Mouse (Mus musculus): ENCODE measurements at regions not wholly inside any gene's neighbourhood (a gene's known extent, or its start where the extent isn't known, plus 50 kb on each side); places are given as distances from the start of the nearest gene placed in this dataset.

DNA sequence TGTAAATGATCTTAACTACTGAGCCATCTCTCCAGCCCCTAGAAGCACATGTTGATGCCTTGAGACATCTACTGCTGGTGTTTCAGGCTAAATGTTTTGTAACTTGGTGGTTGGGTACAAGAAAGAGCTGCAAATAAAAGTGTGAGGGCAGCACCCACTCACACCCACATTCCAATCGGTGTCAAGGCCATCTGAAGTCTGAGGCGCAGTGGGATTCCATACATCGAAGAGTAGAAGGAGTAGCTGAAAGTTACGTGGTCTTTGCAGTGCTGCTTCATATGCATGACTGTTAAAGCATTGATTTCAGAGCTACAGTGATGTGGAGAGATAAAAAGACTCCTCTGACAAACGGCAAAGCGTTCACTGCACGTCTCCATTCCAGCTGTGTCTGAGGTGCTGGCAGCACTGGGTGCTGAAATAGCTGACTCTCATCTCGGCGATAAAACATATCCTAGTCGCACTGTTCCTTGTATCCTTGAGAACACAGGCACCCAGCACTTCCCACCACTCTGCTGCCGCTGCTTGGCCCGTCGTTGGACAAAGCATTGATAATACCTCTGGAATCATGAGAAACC lies 61.8 kb upstream of the Lpp start:
- TF ChIP-seq EP300 (IDR thresholded peaks at IDR 0.05; ENCODE audit: low read depth): no peak
- TF ChIP-seq CTCF (IDR thresholded peaks at IDR 0.05; ENCODE audit: low read depth): no peak
- Histone ChIP-seq H3K4me2 (ENCODE audit: low read depth) (no peak overlapping the region), H3K4me3 (ENCODE audit: insufficient read depth in 1 of 2, low read depth in 2 of 2, low read length in 2 of 2) (no peak overlapping the region), H3K9me3 (ENCODE audit: control insufficient read depth, low read length) (no peaks in the 10 kb centered on the region), H3K4me1 (replicated peaks; ENCODE audit: control insufficient read depth in 2 of 2, insufficient read depth in 2 of 2, low read length in 1 of 2) (no peaks in the 10 kb centered on the region), H3K27me3 (ENCODE audit: control insufficient read depth, insufficient read depth, low read length) (no peaks in the 10 kb centered on the region), H3K27ac (no peak overlapping the region), H3K9ac (replicated peaks) (no peak overlapping the region), H3K36me3 (replicated peaks; ENCODE audit: control insufficient read depth, insufficient read depth, low read depth) (no peaks in the 10 kb centered on the region)
- no peak for ATAC-seq (ENCODE audit: insufficient read depth)
- 68% methylated on average over 13 of the region's 13 CpGs for WGBS (ENCODE audit: insufficient replicate concordance)
- no peak for DNase-seq (ENCODE audit: low read depth in 3 of 3, low spot score in 3 of 3)

DNA sequence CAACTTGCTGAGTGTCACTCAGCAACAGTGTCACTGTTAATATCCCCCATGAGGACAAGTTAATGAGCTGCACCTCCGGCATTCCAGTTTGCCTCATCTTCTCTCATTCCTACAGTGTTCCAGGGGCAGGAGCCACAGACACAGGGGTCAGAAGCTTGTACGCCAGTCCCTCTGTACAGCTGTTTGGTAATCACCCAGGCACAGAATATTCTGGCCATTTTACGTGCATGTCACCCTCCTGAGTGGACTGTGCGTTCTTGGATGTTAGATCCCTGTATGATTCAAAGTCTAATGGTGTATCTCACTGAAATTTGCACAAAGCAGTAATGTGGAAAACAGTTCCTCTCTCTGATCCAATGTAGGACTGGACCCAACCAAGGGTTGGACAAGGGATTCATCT lies 66.7 kb upstream of the Lpp start:
- no peak for ATAC-seq (ENCODE audit: insufficient read depth)

DNA sequence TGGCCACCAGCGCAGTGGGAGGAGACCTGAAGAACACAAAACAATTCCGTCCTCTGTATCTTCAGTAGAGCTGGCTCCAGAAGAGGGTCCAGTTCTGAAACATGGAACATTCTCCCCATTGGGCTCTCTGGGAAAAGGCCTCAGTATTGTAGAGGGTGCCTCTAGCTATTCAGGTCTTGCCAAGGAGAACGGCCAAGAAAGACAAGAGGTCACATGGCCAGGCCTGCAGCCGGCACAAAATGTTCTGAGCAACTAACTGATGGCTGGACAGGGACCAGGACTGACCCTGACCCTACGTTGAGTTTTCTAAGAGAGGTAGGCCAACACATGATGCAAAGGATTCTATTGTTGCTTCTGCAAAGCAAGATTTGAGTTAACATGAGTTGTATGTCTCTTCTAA lies 67.3 kb upstream of the Lpp start:
- no peak for TF ChIP-seq EP300 (IDR thresholded peaks at IDR 0.05; ENCODE audit: low read depth)
- TF ChIP-seq CTCF (IDR thresholded peaks at IDR 0.05; ENCODE audit: low read depth): no peak
- 76% methylated on average over 5 of the region's 5 CpGs for WGBS (ENCODE audit: insufficient replicate concordance)
- DNase-seq (ENCODE audit: low read depth in 3 of 3, low spot score in 3 of 3): no peak

More for the DNA sequence above, 66.7 kb upstream of the Lpp start:
- Histone ChIP-seq H3K27ac (no peak overlapping the region), H3K27me3 (ENCODE audit: control insufficient read depth, insufficient read depth, low read length) (no peaks in the 10 kb centered on the region), H3K4me3 (ENCODE audit: insufficient read depth in 1 of 2, low read depth in 2 of 2, low read length in 2 of 2) (no peak overlapping the region), H3K36me3 (replicated peaks; ENCODE audit: control insufficient read depth, insufficient read depth, low read depth) (no peaks in the 10 kb centered on the region), H3K9ac (replicated peaks) (no peak overlapping the region), H3K4me2 (ENCODE audit: low read depth) (no peak overlapping the region), H3K4me1 (replicated peaks; ENCODE audit: control insufficient read depth in 2 of 2, insufficient read depth in 2 of 2, low read length in 1 of 2) (no peaks in the 10 kb centered on the region), H3K9me3 (ENCODE audit: control insufficient read depth, low read length) (no peaks in the 10 kb centered on the region)
- TF ChIP-seq CTCF (IDR thresholded peaks at IDR 0.05; ENCODE audit: low read depth) (no peak), EP300 (IDR thresholded peaks at IDR 0.05; ENCODE audit: low read depth) (no peak)
- no peak for DNase-seq (ENCODE audit: low read depth in 3 of 3, low spot score in 3 of 3)
- 62% methylated on average over 4 of the region's 4 CpGs for WGBS (ENCODE audit: insufficient replicate concordance)

DNA sequence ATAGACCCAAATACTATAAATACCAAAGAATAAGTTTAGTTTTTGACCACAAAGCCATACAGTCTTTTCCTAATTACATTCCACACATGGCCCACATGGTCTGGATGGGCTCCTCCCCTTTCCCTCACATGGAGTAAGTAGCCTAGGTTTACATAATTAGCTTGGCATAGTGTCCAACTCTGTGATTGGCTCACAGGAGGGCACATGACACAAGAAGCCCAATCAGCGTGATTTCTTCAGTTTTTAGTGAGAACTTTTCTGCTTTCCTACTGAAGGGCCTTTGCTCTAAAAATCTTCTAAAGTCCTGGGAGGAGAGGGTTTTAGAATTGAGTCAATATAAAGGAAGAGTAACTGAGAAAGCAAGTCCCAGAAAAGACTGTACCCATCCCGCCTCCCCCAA lies 68.4 kb upstream of the Lpp start:
- H3K9ac ChIP-seq (replicated peaks): no peak overlapping the region
- H3K36me3 ChIP-seq (replicated peaks; ENCODE audit: control insufficient read depth, insufficient read depth, low read depth): no peaks in the 10 kb centered on the region
- H3K27me3 ChIP-seq (ENCODE audit: control insufficient read depth, insufficient read depth, low read length): no peaks in the 10 kb centered on the region
- H3K4me2 ChIP-seq (ENCODE audit: low read depth): no peak overlapping the region
- no peaks in the 10 kb centered on the region for H3K4me1 ChIP-seq (replicated peaks; ENCODE audit: control insufficient read depth in 2 of 2, insufficient read depth in 2 of 2, low read length in 1 of 2)
- H3K27ac ChIP-seq: no peak overlapping the region
- no peaks in the 10 kb centered on the region for H3K9me3 ChIP-seq (ENCODE audit: control insufficient read depth, low read length)
- H3K4me3 ChIP-seq (ENCODE audit: insufficient read depth in 1 of 2, low read depth in 2 of 2, low read length in 2 of 2): no peak overlapping the region
- ATAC-seq (ENCODE audit: insufficient read depth) (no peak), DNase-seq (ENCODE audit: low read depth in 3 of 3, low spot score in 3 of 3) (no peak)
- TF ChIP-seq CTCF (IDR thresholded peaks at IDR 0.05; ENCODE audit: low read depth): no peak
- TF ChIP-seq EP300 (IDR thresholded peaks at IDR 0.05; ENCODE audit: low read depth): no peak
- WGBS (ENCODE audit: insufficient replicate concordance): 62% methylated on average over 2 of the region's 2 CpGs

More for the DNA sequence above, 67.3 kb upstream of the Lpp start:
- Histone ChIP-seq H3K27ac (no peak overlapping the region), H3K9me3 (ENCODE audit: control insufficient read depth, low read length) (no peaks in the 10 kb centered on the region), H3K4me3 (ENCODE audit: insufficient read depth in 1 of 2, low read depth in 2 of 2, low read length in 2 of 2) (no peak overlapping the region), H3K9ac (replicated peaks) (no peak overlapping the region), H3K27me3 (ENCODE audit: control insufficient read depth, insufficient read depth, low read length) (no peaks in the 10 kb centered on the region), H3K4me1 (replicated peaks; ENCODE audit: control insufficient read depth in 2 of 2, insufficient read depth in 2 of 2, low read length in 1 of 2) (no peaks in the 10 kb centered on the region), H3K36me3 (replicated peaks; ENCODE audit: control insufficient read depth, insufficient read depth, low read depth) (no peaks in the 10 kb centered on the region), H3K4me2 (ENCODE audit: low read depth) (no peak overlapping the region)
- no peak for ATAC-seq (ENCODE audit: insufficient read depth)

DNA sequence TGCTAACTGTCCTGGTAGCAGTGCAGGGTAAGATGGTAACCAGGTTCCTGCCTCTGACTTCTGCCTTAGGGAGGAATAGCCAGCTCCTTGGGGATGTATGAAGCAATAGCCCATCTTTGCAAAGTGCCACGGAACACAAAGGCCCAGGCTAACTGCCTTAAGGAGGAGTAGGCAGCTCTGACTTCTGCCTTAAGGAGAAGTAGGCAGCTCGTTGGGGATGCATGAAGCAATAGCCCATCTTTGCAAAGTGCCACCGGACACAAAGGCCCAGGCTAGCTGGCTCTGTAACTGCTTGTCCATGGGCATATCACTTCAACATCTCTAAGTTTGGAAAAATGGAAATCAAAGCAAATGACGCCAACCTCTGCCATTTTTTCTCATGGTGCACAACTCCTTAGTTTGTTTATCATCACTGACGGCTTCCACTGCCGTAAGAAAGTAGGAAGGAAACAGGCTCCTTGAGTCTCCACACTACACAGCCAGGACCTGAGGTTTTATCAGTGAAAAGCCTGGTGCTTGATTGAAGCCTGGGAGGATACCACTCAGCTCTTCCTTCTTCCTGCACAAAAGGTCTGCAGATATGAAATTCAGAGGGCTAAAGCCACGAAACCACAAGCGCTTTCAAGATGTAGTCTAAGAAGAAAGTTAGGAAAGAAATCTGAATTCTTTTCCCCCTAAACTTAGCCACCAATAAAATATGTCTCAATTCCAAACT lies 74.4 kb upstream of the Lpp start:
- Histone ChIP-seq H3K27me3 (ENCODE audit: control insufficient read depth, insufficient read depth, low read length) (no peaks in the 10 kb centered on the region), H3K4me2 (ENCODE audit: low read depth) (no peak overlapping the region), H3K27ac (no peak overlapping the region), H3K9me3 (ENCODE audit: control insufficient read depth, low read length) (no peaks in the 10 kb centered on the region), H3K9ac (replicated peaks) (no peak overlapping the region), H3K4me3 (ENCODE audit: insufficient read depth in 1 of 2, low read depth in 2 of 2, low read length in 2 of 2) (no peak overlapping the region), H3K36me3 (replicated peaks; ENCODE audit: control insufficient read depth, insufficient read depth, low read depth) (no peaks in the 10 kb centered on the region), H3K4me1 (replicated peaks; ENCODE audit: control insufficient read depth in 2 of 2, insufficient read depth in 2 of 2, low read length in 1 of 2) (no peaks in the 10 kb centered on the region; a peak in 1 of 4 replicates)
- whole genome bisulfite sequencing (ENCODE audit: insufficient replicate concordance): 7% methylated on average over 8 of the region's 8 CpGs
- TF ChIP-seq CTCF (IDR thresholded peaks at IDR 0.05; ENCODE audit: low read depth) (no peak), EP300 (IDR thresholded peaks at IDR 0.05; ENCODE audit: low read depth) (no peak)
- DNase-seq (ENCODE audit: low read depth in 3 of 3, low spot score in 3 of 3): no peak
- no peak for ATAC-seq (ENCODE audit: insufficient read depth)

All from liver, embryonic 14.5 days (tissue).